Mouse (Mus musculus) gastrocnemius, adult 18-20 months (tissue): Measurements from ENCODE around the gene Hnrnpa1. TPM values are rescaled to one million over a fixed set of nuclear protein-coding genes. Genes with fewer than 3 reads are reported as not detected.
"Not testable (repeated sequence)": the region's sequence is repeated elsewhere in the genome, so short reads cannot be mapped to it uniquely, and the experiment has no call there.

Source experiments
- DNase-seq: peaks from one replicate; pipeline ENCODE4 v3.0.0; 2021; ENCODE audit warnings: low spot score
- total RNA-seq, 2 experiments: library from RNA; stranded (reverse); gene quantifications; 2 replicates each; pipeline ENCODE4 v1.2.3; 2021

Hnrnpa1 gene
- total RNA-seq, 2 experiments from 2014 or later, result 77.2 to 94.8 TPM

DNA sequence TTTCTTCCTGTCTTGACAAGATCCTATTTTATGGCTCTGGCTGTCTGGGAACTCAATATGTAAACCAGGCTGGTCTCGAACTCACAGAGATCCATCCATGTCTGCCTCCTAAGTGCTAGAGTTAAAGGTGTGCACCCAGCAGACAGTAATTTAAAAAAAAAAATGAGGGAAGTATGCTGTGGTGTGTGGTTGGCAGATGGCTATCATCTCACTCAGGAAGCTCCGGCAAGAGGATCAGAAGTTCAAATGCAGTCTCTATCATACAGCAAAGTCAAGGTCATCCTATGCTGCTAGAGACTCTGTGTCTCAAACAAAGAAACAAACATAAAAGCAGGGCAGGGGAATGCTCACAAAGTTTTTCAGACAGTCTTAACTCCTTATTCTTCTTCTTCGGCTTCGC is 28.7 kb downstream of the Hnrnpa1 start:
- DNase-seq, result no peak

GRCm38 (mm10) chr15:103272419-103273279 is 32.4 kb downstream of the Hnrnpa1 start, which contains the start of gene Copz1:
TSS of gene Copz1 (plus strand) at chr15:103272714.
- DNase-seq, result peak; percentile 98

DNA sequence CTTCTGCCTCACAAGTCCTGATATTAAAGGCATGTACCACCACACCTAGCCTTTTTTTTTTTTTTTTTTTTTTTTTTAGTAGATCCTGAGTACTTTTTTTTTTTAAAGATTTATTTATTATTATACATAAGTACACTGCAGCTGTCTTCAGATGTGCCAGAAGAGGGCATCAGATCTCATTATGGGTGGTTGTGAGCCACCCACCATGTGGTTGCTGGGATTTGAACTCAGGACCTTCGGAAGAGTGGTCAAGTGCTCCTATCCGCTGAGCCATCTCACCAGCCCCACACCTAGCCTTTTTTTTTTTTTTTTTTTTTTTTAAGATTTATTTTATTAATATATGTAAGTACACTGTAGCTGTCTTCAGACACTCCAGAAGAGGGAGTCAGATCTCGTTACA is 35.7 kb downstream of the Hnrnpa1 start:
- DNase-seq, result not testable (repeated sequence)

- no peak for DNase-seq
Measured at GRCm38 (mm10) chr15:103277949-103278348, 37.7 kb downstream of the Hnrnpa1 start.

DNA sequence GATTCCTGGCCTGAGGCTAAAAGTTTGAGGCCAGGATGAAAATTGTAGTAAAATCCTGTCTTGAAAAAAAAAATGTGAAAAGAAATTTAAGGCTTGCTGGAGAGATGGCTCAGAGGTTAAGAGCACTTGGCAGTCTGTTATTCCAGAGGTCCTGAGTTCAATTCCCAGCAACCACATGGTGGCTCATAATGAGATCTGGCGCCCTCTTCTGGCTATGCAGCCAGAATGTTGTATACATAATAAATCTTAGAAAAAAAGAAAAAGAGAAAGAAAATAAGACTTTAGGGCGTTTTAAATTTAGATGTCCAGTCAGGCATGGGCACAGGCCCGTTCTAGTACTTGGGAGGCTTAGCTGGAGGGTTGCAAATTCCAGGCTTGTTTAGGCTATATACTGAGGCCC is 39.5 kb downstream of the Hnrnpa1 start:
- DNase-seq, result no peak

DNA sequence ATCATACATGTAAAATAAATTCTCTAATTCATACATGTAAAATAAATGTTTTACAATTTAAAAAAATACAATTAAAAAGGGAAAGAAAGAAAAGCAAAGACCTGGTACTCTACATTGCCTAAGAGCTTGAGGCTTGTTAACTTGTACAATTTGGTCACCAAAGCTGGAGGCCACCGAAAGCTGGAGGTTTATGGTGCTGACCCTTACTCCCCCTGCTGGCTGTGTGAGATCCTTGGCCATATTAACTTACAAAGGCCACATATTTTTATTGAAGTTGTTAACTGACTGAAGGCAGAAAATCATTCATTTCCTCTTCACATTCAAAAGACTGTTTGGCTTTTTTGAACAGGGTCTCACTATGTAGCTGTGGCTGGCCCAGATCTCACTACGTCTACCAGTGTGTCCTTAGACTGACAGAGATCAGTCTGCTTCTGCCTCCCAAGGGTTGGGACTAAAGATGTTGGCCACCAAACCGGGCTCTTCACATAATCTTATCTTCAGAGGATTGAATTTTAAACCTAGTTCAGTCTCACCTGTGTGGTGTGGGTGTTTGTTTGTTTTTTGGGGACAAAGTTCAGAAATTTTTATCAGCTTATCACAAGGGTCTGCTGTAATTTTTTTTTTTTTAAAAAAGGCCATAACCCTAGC is 40.7 kb downstream of the Hnrnpa1 start:
- no peak for DNase-seq

DNA sequence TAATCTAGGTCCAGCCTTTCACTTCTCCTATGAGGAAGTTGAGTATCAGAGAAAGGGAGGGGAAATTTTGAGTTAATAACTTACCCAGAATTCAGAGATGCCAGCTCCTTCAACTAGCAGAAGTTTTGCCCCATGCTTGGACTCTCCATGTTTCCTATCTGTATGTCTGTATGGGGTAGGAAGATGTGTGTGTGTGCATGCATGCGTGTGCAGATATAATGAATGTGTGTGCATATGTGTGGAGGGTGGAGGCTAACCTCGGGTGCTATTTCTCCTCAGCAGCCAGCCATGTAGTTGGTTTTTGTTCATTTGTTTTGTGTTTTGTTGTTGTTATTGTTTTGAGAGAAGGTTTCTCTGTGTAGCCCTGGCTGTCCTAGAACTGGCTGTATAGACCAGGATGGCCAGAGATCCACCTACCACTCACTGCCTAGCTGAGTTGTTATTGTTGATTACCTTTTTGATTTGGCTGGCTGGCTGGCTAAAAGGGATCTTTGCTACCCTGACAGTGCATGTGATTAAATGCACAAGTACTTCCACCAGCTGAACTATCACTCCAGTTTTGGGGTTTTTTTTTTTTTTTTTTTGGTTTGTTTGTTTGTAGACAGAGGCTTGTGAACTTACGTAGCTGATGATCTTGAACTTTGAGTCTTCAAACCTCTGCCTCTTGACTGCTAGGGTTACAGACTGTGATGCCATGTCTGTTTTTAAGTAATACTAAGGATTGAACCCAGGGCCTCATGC is 41.4 kb downstream of the Hnrnpa1 start:
- no peak for DNase-seq

- no peak for DNase-seq
Measured at GRCm38 (mm10) chr15:103284066-103284465, 43.8 kb downstream of the Hnrnpa1 start.

DNA sequence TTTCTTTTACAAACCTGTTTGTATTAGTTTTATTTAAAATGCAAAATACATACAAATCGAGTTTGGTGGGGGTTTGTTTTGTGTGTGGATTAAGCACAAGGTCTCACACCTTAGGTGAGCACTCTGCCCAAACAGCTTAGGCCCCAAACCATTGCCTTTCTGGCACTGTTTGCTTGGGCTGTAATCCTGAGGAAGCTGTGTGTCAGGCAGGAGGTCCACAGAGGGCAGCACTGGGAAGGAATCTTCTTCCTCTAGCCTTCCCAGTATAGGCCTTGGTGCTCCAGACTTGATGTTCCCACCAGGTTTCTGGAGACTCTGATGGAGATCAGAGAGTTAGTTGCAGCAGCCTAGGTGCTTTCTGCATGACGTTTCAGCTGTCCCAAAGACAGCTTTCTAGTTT is 44.4 kb downstream of the Hnrnpa1 start:
- DNase-seq, result no peak

DNA sequence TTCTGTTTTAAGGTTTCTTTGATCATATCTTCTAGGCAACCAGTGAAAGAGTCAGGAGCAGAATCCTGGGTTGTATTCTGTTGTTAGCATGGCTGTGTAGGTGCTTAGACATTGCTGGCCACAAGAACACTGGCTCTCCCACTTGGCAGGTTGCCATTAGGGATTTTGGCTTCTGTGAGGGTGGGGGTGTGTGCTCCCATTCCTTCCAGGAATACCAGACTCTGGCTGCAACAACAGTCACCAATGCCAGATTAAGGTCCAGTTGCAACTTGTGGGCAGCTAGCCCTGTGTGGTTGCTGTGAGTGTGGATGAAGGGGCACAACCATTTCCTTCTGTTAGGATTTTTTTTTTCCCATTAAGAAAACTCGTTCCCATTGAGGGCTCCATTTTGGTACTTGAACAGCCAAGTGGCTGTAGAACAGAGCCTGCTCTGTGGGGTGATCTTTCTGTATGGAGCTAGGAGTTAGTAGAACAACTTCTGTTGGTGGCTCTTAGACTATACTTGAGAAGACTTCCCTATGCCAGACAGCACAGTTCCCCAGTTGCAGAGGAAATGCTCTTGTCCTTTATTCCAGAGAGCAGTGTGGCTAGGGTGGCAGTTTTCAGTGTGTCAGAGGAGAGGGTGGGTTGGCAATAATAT is 45.7 kb downstream of the Hnrnpa1 start:
- peak; percentile 67 for DNase-seq

DNA sequence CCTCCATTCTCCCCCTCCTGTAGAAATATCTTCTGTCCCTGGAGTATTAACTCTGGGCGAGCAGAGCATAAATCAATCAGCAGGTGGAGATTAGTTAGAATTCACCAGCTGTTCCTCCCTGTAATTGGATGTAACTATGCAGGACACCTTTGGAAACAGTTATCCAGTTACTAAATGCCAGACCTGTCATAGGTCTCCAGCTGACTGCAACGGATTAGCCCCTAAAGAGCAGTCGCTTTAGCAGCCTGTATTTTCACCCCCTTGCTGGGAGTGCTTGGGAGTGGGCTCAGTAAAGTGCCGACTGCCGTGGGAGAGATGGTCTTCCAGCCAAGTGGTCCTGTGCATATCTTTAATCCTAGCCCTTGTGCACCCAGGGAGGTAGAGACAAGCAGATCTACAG is 49.4 kb downstream of the Hnrnpa1 start:
- DNase-seq, result no peak

- no peak for DNase-seq
Measured at GRCm38 (mm10) chr15:103290417-103290816, 50.2 kb downstream of the Hnrnpa1 start.

- no peak for DNase-seq
Measured at GRCm38 (mm10) chr15:103290843-103291242, 50.6 kb downstream of the Hnrnpa1 start.

DNA sequence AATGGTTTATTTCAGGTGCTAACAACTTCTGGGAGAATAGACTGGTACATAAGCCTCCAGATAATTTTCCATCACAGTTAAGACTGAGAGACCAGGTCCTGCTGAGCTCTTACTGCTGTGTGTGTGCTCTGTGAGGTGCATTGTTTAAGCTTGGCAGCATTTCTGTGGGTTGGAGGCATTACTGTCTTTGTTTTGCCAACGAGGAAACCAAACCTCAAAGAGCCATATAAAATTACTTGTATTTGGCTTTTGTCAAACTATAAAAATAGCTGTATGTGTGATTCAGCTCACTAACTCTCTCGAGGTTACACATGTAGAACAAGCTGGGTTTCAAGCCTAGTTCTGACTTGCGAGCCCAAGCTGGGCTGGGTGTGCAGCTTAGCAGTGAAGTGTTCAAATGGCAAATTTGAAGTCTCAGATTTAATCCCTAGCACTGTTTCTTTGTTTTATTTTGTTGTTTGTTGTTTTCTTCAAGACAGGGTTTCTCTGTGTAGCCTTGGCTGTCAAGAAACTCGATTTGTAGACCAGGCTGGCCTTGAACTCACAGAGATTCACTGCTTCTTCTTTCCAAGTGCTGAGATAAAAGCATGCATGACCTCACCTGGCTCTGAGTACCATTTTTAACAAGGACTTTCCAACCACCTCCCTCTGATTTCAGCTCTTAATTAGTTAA is 52.6 kb downstream of the Hnrnpa1 start:
- no peak for DNase-seq

GRCm38 (mm10) chr15:103293375-103293774 is 53.1 kb downstream of the Hnrnpa1 start:
- no peak for DNase-seq

GRCm38 (mm10) chr15:103294649-103295048 is 54.4 kb downstream of the Hnrnpa1 start:
- DNase-seq, result no peak

GRCm38 (mm10) chr15:103295851-103296250 is 55.6 kb downstream of the Hnrnpa1 start:
- no peak for DNase-seq
